Mouse (Mus musculus) lung, embryonic 14.5 days (tissue): ENCODE results near the gene Msl1. TPM values are rescaled to one million over a fixed set of nuclear protein-coding genes. Genes with fewer than 3 reads are reported as not detected.
A peak's percentile ranks its signal among the peaks of the same experiment; 100 is the strongest.

Experiments
- ATAC-seq: fragments of 200-750 bp; cut with Nextera tagmentation; 2 replicates; pipeline ENCODE4 v1.8.0; 2017; ENCODE audit warnings: mild to moderate bottlenecking, moderate TSS enrichment, moderate library complexity; ENCODE audit not compliant: insufficient read depth
- DNase-seq: peaks from one replicate; pipeline ENCODE4 v3.0.0-alpha.2; 2015
- H3K27ac ChIP-seq: fragments of 300-500 bp; sonication (generic); 2 replicates; pipeline ENCODE4 v1.5.1; 2014; ENCODE audit warnings: low read depth, mild to moderate bottlenecking, moderate library complexity
- H3K27me3 ChIP-seq: fragments of 300-500 bp; sonication (generic); 2 replicates; pipeline ENCODE4 v1.6.1; 2014; ENCODE audit warnings: low read length, control low read depth; ENCODE audit not compliant: insufficient read depth
- H3K36me3 ChIP-seq: fragments of 300-500 bp; sonication (generic); 2 replicates; pipeline ENCODE4 v1.6.1; 2014; ENCODE audit warnings: control low read depth; ENCODE audit not compliant: insufficient read depth
- H3K4me1 ChIP-seq: fragments of 300-500 bp; sonication (generic); 2 replicates; pipeline ENCODE4 v1.6.1; 2014; ENCODE audit warnings: antibody characterized with exemption, control low read depth; ENCODE audit not compliant: insufficient read depth
- H3K4me2 ChIP-seq: fragments of 300-500 bp; sonication (generic); 2 replicates; pipeline ENCODE4 v1.6.1; 2014; ENCODE audit warnings: mild to moderate bottlenecking
- H3K4me3 ChIP-seq: fragments of 300-500 bp; sonication (generic); 2 replicates; pipeline ENCODE4 v1.5.1; 2014; ENCODE audit warnings: low read depth, low read length
- H3K9ac ChIP-seq: fragments of 300-500 bp; sonication (generic); 2 replicates; pipeline ENCODE4 v1.6.1; 2014
- H3K9me3 ChIP-seq: fragments of 300-500 bp; sonication (generic); 2 replicates; pipeline ENCODE4 v1.6.1; 2016; ENCODE audit warnings: low read depth, low read length, control low read depth
- CTCF ChIP-seq: IDR thresholded peaks from 2 replicates; pipeline ENCODE4 v1.5.1; 2016; ENCODE audit warnings: antibody characterized with exemption, low read depth
- WGBS: fragments of 180-500 bp; shearing (Covaris S2); extraction: QIAGEN DNeasy Blood & Tissue Kit; methylation state at CpG from one replicate; pipeline ENCODE4 v1.1.7; 2014; 5-methylcytosine and 5-hydroxymethylcytosine counted together
- polyA plus RNA-seq: library from polyadenylated mRNA; unstranded; fragments of >200 nt; fragmentation: Nextera tagmentation; extraction: Ambion mirVana; gene quantifications from 2 replicates; pipeline ENCODE4 v1.2.1, GENCODE M21; 2014

The Msl1 gene
- polyA plus RNA-seq, 1 experiment from 2014 or later = 16.3 TPM

DNA sequence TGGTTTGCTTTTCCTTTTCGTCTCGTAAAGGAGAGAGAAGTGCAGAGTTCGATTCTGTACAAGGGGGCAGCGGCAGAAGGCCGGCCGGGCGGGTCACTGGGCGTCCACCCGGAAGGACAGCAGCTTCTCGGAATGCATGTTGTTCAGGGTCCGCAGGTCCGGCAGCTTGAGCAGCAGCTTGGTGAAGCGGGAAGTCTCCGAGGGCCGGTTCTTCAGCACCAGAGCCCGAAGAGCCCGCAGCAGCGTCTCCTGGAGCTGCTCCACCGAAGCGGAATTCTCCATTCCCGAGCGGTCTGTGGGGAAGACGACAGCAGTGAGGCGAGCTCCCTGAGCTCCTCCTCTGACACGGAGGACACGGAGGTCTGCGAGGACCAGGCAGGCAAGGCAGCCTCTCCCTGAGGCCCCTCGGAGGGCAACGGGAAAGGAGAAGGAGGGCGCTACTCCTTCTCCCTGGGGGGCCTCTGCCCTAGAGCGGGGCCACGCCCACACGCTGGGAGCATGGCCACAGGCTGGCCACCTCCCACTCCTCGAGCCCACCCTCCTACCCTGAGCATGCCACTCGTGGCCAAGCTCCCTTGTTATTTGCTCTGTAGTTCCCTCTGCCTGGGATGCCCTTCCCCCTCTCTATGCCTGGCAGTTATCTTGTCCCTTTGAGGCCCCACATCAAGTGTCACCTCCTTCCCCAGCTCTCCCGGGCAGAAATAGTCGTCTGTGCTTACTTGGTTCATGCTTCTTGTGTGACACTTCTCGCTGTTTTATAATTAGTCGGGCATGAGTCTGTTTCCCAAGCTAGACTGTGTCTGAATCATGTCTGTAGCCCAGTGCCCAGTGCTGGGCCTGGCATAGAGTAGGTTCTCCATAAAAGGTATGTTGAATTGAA is 26.9 kb upstream of the Msl1 start:
- Histone ChIP-seq H3K4me3 (peak overlapping the region; percentile 29), H3K27ac (peak overlapping the region; percentile 87), H3K4me2 (peak overlapping the region; percentile 59), H3K36me3 (peaks cover 44% of the 10 kb centered on the region), H3K9me3 (no peaks in the 10 kb centered on the region), H3K4me1 (peaks cover 52% of the 10 kb centered on the region), H3K27me3 (no peaks in the 10 kb centered on the region), H3K9ac (peak overlapping the region; percentile 44)
- TF ChIP-seq CTCF = no peak
- 12% methylated on average over 39 of the region's 39 CpGs for WGBS
- peak; percentile 28; the same call in 1 of the 2 replicates for ATAC-seq
- peak; percentile 64 for DNase-seq

DNA sequence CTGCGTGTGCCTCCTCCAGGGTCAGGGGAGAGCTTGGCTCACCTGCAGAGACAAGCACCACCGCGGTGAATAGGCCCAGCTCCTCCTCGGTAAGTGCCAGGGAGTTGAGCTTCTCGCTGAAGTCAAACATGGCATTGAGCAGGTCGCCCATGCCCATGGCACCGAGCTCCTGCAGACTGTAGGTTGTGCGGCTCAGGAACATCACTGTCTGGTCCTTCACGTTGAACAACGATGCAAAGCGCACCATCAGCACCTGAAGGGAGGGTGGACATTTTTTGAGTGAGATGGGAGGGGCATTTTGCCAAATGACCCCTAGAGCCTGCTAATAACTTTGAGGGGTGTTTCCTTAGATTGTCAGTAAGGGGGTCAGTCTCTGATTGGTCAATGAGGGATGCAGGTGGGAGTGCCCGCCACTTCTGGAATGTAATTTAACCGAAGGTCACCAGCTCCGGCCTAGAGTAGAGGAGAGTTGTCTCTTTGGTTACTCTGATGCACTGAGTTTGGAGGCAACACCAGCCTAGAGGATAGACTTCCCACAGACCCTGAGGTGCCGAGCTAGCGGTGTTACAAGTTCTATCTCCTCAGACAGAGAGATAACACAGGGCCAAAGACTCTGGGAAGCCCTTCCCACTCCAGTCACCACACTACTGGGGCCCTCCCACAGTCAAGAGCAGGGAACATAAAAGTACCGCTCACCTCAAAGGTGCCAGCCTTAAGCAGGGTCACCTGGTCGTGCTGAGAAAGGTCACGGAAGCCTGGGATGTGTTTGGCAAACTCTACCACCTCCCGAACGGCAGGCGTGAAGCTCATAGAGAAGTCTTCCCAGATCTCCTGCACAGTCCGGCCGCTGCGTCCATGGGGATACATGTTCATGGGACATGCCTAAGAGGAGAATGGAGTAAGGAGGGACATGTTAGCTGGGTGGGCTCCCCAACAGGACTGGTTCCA is 26.0 kb upstream of the Msl1 start:
- peak overlapping the region; percentile 87 for H3K27ac ChIP-seq

GRCm38 (mm10) chr11:98770096-98770975 is 25.0 kb upstream of the Msl1 start:
- H3K27me3 ChIP-seq = no peaks in the 10 kb centered on the region
- no peak overlapping the region for H3K27ac ChIP-seq
- H3K36me3 ChIP-seq = peaks cover 24% of the 10 kb centered on the region
- 85% methylated on average over 26 of the region's 26 CpGs for WGBS
- H3K9me3 ChIP-seq = no peaks in the 10 kb centered on the region
- no peak overlapping the region for H3K9ac ChIP-seq
- no peak overlapping the region for H3K4me3 ChIP-seq
- no peak for TF ChIP-seq CTCF
- DNase-seq (no peak), ATAC-seq (no peak)
- peaks cover 65% of the 10 kb centered on the region for H3K4me1 ChIP-seq
- no peak overlapping the region for H3K4me2 ChIP-seq

More for the DNA sequence above, 26.0 kb upstream of the Msl1 start:
- Histone ChIP-seq H3K36me3 (peaks cover 35% of the 10 kb centered on the region), H3K4me2 (peak overlapping the region; percentile 59), H3K9ac (no peak overlapping the region), H3K9me3 (no peaks in the 10 kb centered on the region), H3K4me3 (peak overlapping the region; percentile 29; the same call in 1 of the 2 replicates), H3K4me1 (peaks cover 57% of the 10 kb centered on the region), H3K27me3 (no peaks in the 10 kb centered on the region)
- no peak for DNase-seq
- 77% methylated on average over 25 of the region's 25 CpGs for WGBS
- ATAC-seq = no peak
- TF ChIP-seq CTCF = no peak

- TF ChIP-seq CTCF = no peak
- Histone ChIP-seq H3K36me3 (peaks cover 22% of the 10 kb centered on the region), H3K9ac (no peak overlapping the region), H3K27ac (no peak overlapping the region), H3K9me3 (no peaks in the 10 kb centered on the region), H3K27me3 (no peaks in the 10 kb centered on the region), H3K4me3 (no peak overlapping the region), H3K4me2 (no peak overlapping the region), H3K4me1 (peaks cover 64% of the 10 kb centered on the region)
- 84% methylated on average over 18 of the region's 18 CpGs for WGBS
- no peak for ATAC-seq
- no peak for DNase-seq
Measured at GRCm38 (mm10) chr11:98771131-98771530, 24.2 kb upstream of the Msl1 start.

GRCm38 (mm10) chr11:98771844-98772525 is 23.3 kb upstream of the Msl1 start:
- DNase-seq = no peak
- no peak overlapping the region for H3K9ac ChIP-seq
- no peak for TF ChIP-seq CTCF
- no peak overlapping the region for H3K4me3 ChIP-seq
- peaks cover 22% of the 10 kb centered on the region for H3K36me3 ChIP-seq
- peak overlapping the region; percentile 23; the same call in 1 of the 2 replicates for H3K4me2 ChIP-seq
- 77% methylated on average over 11 of the region's 11 CpGs for WGBS
- H3K27ac ChIP-seq = peak overlapping the region; percentile 63; the same call in 1 of the 2 replicates
- ATAC-seq = no peak
- H3K9me3 ChIP-seq = no peaks in the 10 kb centered on the region
- H3K27me3 ChIP-seq = no peaks in the 10 kb centered on the region
- H3K4me1 ChIP-seq = peaks cover 64% of the 10 kb centered on the region

DNA sequence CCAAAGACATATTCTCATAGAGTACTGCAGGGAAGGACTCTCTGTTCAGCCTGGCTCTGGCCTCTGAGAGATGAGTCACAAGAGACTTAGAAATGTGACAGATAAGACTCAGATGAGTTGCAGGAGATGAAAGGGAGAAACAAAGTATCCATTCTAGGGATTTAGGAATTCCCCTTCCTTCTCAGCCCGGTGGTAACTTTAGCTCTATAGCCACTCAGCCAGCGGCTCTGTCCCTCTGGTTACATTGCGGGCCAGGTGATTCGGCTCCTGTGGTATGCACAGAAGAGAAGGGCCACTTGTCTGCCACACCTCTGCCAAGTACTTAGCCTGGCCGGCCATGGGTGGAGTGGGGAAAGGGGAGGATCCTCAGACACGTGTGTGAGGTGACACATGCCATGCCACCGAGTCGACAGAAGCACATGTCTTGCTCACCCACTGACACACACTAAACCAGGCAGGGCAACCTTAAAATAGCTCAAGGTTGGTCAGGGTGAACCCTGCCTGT is 22.6 kb upstream of the Msl1 start:
- H3K9me3 ChIP-seq = no peaks in the 10 kb centered on the region
- peak overlapping the region; percentile 63; the same call in 1 of the 2 replicates for H3K27ac ChIP-seq
- peaks cover 62% of the 10 kb centered on the region for H3K4me1 ChIP-seq
- H3K4me3 ChIP-seq = no peak overlapping the region
- no peak overlapping the region for H3K9ac ChIP-seq
- H3K36me3 ChIP-seq = peaks cover 22% of the 10 kb centered on the region
- ATAC-seq = peak; percentile 4; the same call in 1 of the 2 replicates
- peak overlapping the region; percentile 78 for H3K4me2 ChIP-seq
- TF ChIP-seq CTCF = no peak
- 29% methylated on average over 8 of the region's 8 CpGs for WGBS
- H3K27me3 ChIP-seq = no peaks in the 10 kb centered on the region
- peak; percentile 71 for DNase-seq
